Mouse (Mus musculus) neural tube, embryonic 14.5 days (tissue): ENCODE data around the gene Ceacam9. TPM values are rescaled to one million over a fixed set of nuclear protein-coding genes. Genes with fewer than 3 reads are reported as not detected.
"Not testable (repeated sequence)": the region's sequence is repeated elsewhere in the genome, so short reads cannot be mapped to it uniquely, and the experiment has no call there.

ENCODE experiments used
- ATAC-seq: fragments of 200-750 bp; cut with Nextera tagmentation; 2 replicates; pipeline ENCODE4 v1.8.0; 2017; ENCODE audit warnings: low read depth, mild to moderate bottlenecking, moderate TSS enrichment, moderate library complexity
- H3K27ac ChIP-seq: fragments of 300-500 bp; sonication (generic); 2 replicates; pipeline ENCODE4 v1.5.1; 2014; ENCODE audit warnings: low read depth, mild to moderate bottlenecking, control low read depth, low read length, moderate library complexity, mixed read lengths
- H3K27me3 ChIP-seq: fragments of 300-500 bp; sonication (generic); 2 replicates; pipeline ENCODE4 v1.6.1; 2014; ENCODE audit warnings: low read length; ENCODE audit not compliant: control insufficient read depth, insufficient read depth
- H3K36me3 ChIP-seq: fragments of 300-500 bp; sonication (generic); 2 replicates; pipeline ENCODE4 v1.6.1; 2014; ENCODE audit warnings: low read length, mixed read lengths; ENCODE audit not compliant: control insufficient read depth, insufficient read depth
- H3K4me1 ChIP-seq: fragments of 300-500 bp; sonication (generic); 2 replicates; pipeline ENCODE4 v1.6.1; 2014; ENCODE audit warnings: low read length; ENCODE audit not compliant: control insufficient read depth, insufficient read depth
- H3K4me2 ChIP-seq: fragments of 300-500 bp; sonication (generic); 2 replicates; pipeline ENCODE4 v1.6.1; 2014; ENCODE audit warnings: mild to moderate bottlenecking, low read depth, low read length, control low read depth
- H3K4me3 ChIP-seq: fragments of 300-500 bp; sonication (generic); 2 replicates; pipeline ENCODE4 v1.5.1; 2014; ENCODE audit warnings: low read depth, low read length, control low read depth, mixed read lengths
- H3K9ac ChIP-seq: fragments of 300-500 bp; sonication (generic); replicated peaks from 2 replicates; pipeline ENCODE4 v1.6.1; 2014; ENCODE audit warnings: low read depth, mild to moderate bottlenecking, control low read depth, low read length, mixed read lengths
- H3K9me3 ChIP-seq: fragments of 300-500 bp; sonication (generic); 2 replicates; pipeline ENCODE4 v1.6.1; 2016; ENCODE audit warnings: low read length; ENCODE audit not compliant: control insufficient read depth
- WGBS: fragments of 180-500 bp; shearing (Covaris S2); extraction: QIAGEN DNeasy Blood & Tissue Kit; methylation state at CpG from one replicate; pipeline ENCODE4 v1.1.7; 2014; 5-methylcytosine and 5-hydroxymethylcytosine counted together
- polyA plus RNA-seq: library from polyadenylated mRNA; unstranded; fragments of >200 nt; fragmentation: Nextera tagmentation; extraction: Ambion mirVana; gene quantifications from 2 replicates; pipeline ENCODE4 v1.2.1, GENCODE M21; 2014

The Ceacam9 gene
- polyA plus RNA-seq: 0.26 and 0.33 TPM in 2 replicates

- ATAC-seq: no peak
- WGBS: 83% methylated on average over 2 of the region's 2 CpGs
- no peak within 1 kb of the TSS for H3K4me3 ChIP-seq
- H3K27ac ChIP-seq: no peak within 1 kb of the TSS
- no peaks in the 10 kb centered on the region for H3K36me3 ChIP-seq
- H3K4me2 ChIP-seq: no peak within 1 kb of the TSS
- H3K9me3 ChIP-seq: no peaks in the 10 kb centered on the region
- no peaks in the 10 kb centered on the region for H3K4me1 ChIP-seq
- H3K9ac ChIP-seq: no peak within 1 kb of the TSS
- H3K27me3 ChIP-seq: no peaks in the 10 kb centered on the region
These were observed at the start of gene Ceacam9 for GRCm38 (mm10) chr7:16721629-16722028. Gene Ceacam9, plus strand, starts transcription at chr7:16721929.

- no peak overlapping the region for H3K4me2 ChIP-seq
- H3K4me1 ChIP-seq: no peaks in the 10 kb centered on the region
- H3K4me3 ChIP-seq: no peak overlapping the region
- no peak for ATAC-seq
- no peak overlapping the region for H3K9ac ChIP-seq
- no peaks in the 10 kb centered on the region for H3K9me3 ChIP-seq
- H3K27ac ChIP-seq: no peak overlapping the region
- WGBS: 81% methylated on average over 1 of the region's 1 CpGs
- H3K27me3 ChIP-seq: no peaks in the 10 kb centered on the region
- no peaks in the 10 kb centered on the region for H3K36me3 ChIP-seq
These were observed 47.9 kb upstream of the Ceacam9 start for GRCm38 (mm10) chr7:16673823-16674222.

GRCm38 (mm10) chr7:16674699-16675098 lies 47.0 kb upstream of the Ceacam9 start:
- H3K27me3 ChIP-seq, ATAC-seq, H3K4me1 ChIP-seq, H3K4me2 ChIP-seq, H3K9me3 ChIP-seq, H3K4me3 ChIP-seq, H3K9ac ChIP-seq, H3K36me3 ChIP-seq, H3K27ac ChIP-seq: not testable (repeated sequence)
- WGBS: 47% methylated on average over 4 of the region's 5 CpGs

- Histone ChIP-seq H3K9me3 (no peaks in the 10 kb centered on the region), H3K9ac (no peak within 1 kb of the TSS), H3K27ac (no peak within 1 kb of the TSS), H3K36me3 (no peaks in the 10 kb centered on the region), H3K4me1 (no peaks in the 10 kb centered on the region), H3K4me3 (no peak within 1 kb of the TSS), H3K27me3 (no peaks in the 10 kb centered on the region), H3K4me2 (no peak within 1 kb of the TSS)
- 46% methylated on average over 1 of the region's 1 CpGs for WGBS
- ATAC-seq: no peak
These were observed 46.1 kb upstream of the Ceacam9 start, which contains the start of gene Ceacam15 for GRCm38 (mm10) chr7:16675605-16676004. Gene Ceacam15, minus strand, starts transcription at chr7:16675705.

- not testable (repeated sequence) for H3K4me1 ChIP-seq, H3K9ac ChIP-seq, ATAC-seq, H3K27me3 ChIP-seq, H3K4me3 ChIP-seq, H3K9me3 ChIP-seq, H3K36me3 ChIP-seq, H3K4me2 ChIP-seq, H3K27ac ChIP-seq
- 39% methylated on average over 2 of the region's 3 CpGs for WGBS
These were observed 41.5 kb upstream of the Ceacam9 start for GRCm38 (mm10) chr7:16680194-16680593.

- Histone ChIP-seq H3K9me3 (no peaks in the 10 kb centered on the region), H3K27ac (no peak overlapping the region), H3K36me3 (no peaks in the 10 kb centered on the region), H3K4me2 (no peak overlapping the region), H3K27me3 (no peaks in the 10 kb centered on the region), H3K9ac (no peak overlapping the region), H3K4me3 (no peak overlapping the region), H3K4me1 (no peaks in the 10 kb centered on the region)
- ATAC-seq: no peak
- WGBS: 70% methylated on average over 5 of the region's 5 CpGs
These were observed 32.5 kb upstream of the Ceacam9 start for GRCm38 (mm10) chr7:16689196-16689595.

- no peak for ATAC-seq
- no peaks in the 10 kb centered on the region for H3K27me3 ChIP-seq
- no peak overlapping the region for H3K9ac ChIP-seq
- no peaks in the 10 kb centered on the region for H3K4me1 ChIP-seq
- no peak overlapping the region for H3K4me3 ChIP-seq
- H3K9me3 ChIP-seq: no peaks in the 10 kb centered on the region
- 42% methylated on average over 3 of the region's 3 CpGs for WGBS
- H3K36me3 ChIP-seq: no peaks in the 10 kb centered on the region
- H3K4me2 ChIP-seq: no peak overlapping the region
- H3K27ac ChIP-seq: no peak overlapping the region
These were observed 26.7 kb upstream of the Ceacam9 start for GRCm38 (mm10) chr7:16695025-16695424.

- no peak for ATAC-seq
- Histone ChIP-seq H3K4me2 (no peak overlapping the region), H3K9ac (no peak overlapping the region), H3K4me1 (no peaks in the 10 kb centered on the region), H3K4me3 (no peak overlapping the region), H3K27ac (no peak overlapping the region), H3K27me3 (no peaks in the 10 kb centered on the region), H3K36me3 (no peaks in the 10 kb centered on the region), H3K9me3 (no peaks in the 10 kb centered on the region)
- WGBS: 48% methylated on average over 2 of the region's 2 CpGs
These were observed 22.7 kb upstream of the Ceacam9 start for GRCm38 (mm10) chr7:16699042-16699441.

- Histone ChIP-seq H3K9ac (no peak overlapping the region), H3K36me3 (no peaks in the 10 kb centered on the region), H3K9me3 (no peaks in the 10 kb centered on the region), H3K4me3 (no peak overlapping the region), H3K4me1 (no peaks in the 10 kb centered on the region), H3K4me2 (no peak overlapping the region), H3K27ac (no peak overlapping the region), H3K27me3 (no peaks in the 10 kb centered on the region)
- no peak for ATAC-seq
- WGBS: 79% methylated on average over 5 of the region's 5 CpGs
These were observed 21.1 kb upstream of the Ceacam9 start for GRCm38 (mm10) chr7:16700583-16700982.

- Histone ChIP-seq H3K27me3 (no peaks in the 10 kb centered on the region), H3K27ac (no peak overlapping the region), H3K9ac (no peak overlapping the region), H3K4me3 (no peak overlapping the region), H3K4me2 (no peak overlapping the region), H3K36me3 (no peaks in the 10 kb centered on the region), H3K4me1 (no peaks in the 10 kb centered on the region), H3K9me3 (no peaks in the 10 kb centered on the region)
- no peak for ATAC-seq
- 57% methylated on average over 9 of the region's 9 CpGs for WGBS
These were observed 15.3 kb upstream of the Ceacam9 start for GRCm38 (mm10) chr7:16706385-16706784.
